Mouse (Mus musculus) lung, postnatal 36 days (tissue): ENCODE measurements at regions not wholly inside any gene's neighbourhood (a gene's known extent, or its start where the extent isn't known, plus 50 kb on each side); places are given as distances from the start of the nearest gene placed in this dataset.
A peak's percentile ranks its signal among the peaks of the same experiment; 100 is the strongest.

ENCODE experiments used
- DNase-seq: peaks from one replicate; pipeline ENCODE4 v3.0.0; 2022; ENCODE audit warnings: mixed read lengths

DNA sequence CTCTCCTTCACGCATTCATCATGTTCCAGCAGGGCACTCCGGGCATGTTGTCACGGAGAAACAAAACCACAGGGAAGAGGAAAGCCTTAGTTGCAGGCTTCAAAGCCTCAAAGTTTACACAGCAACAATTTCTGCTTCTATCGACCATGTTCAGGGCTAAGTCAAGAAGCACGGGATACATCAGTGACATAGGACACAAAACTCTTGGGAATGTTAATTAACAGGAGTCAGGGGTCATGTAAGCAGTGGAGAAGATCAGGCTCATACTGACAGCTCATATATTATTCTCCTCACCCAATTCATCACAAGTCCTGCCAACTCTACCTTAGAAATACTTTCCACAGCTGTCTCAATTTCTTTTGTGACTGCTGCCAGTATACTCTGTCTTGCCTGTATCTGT is 133.0 kb upstream of the Btbd3 start:
- DNase-seq = no peak

DNA sequence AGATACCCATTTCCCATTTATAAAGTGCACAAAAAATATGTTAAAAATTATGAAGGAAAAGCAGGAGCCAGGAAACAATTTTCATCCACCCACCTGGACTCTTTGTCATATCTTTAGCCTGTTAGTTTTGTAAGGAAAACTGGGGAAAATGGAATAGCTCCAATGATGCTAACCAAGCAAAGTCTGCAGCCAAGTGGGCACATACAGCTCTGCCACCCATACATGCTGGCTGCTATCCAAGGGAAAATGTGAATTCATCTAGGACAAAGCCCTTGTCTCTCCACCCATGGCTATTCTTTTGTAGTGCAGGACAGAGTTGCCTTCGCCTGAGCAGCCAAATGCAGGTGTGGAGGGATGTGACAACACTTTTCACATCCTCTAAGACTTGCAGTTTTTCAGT is 135.5 kb upstream of the Btbd3 start:
- no peak for DNase-seq

DNA sequence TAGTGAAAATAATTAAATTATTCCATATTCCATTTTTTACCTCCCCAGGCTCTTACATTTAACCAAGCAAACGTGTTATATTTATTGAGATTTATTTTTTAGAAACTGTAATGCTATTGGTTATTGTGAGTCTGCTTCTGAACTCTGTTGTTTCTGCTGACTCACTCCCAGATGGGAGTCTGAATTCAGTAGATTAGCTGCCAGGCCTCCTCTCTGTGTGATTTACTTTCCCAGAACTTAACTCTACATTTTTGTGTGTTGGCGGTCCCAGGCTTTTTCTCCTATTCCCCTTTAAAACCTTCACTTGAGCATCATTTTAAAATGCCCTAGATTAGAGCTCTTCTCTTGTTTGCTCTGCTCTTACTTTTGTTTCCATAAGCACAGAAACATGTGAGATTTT is 136.2 kb upstream of the Btbd3 start:
- DNase-seq = no peak

GRCm38 (mm10) chr2:138099777-138100176 is 156.6 kb upstream of the Btbd3 start:
- no peak for DNase-seq

- DNase-seq = no peak
Observed at GRCm38 (mm10) chr2:138085390-138085789, 171.0 kb upstream of the Btbd3 start.

DNA sequence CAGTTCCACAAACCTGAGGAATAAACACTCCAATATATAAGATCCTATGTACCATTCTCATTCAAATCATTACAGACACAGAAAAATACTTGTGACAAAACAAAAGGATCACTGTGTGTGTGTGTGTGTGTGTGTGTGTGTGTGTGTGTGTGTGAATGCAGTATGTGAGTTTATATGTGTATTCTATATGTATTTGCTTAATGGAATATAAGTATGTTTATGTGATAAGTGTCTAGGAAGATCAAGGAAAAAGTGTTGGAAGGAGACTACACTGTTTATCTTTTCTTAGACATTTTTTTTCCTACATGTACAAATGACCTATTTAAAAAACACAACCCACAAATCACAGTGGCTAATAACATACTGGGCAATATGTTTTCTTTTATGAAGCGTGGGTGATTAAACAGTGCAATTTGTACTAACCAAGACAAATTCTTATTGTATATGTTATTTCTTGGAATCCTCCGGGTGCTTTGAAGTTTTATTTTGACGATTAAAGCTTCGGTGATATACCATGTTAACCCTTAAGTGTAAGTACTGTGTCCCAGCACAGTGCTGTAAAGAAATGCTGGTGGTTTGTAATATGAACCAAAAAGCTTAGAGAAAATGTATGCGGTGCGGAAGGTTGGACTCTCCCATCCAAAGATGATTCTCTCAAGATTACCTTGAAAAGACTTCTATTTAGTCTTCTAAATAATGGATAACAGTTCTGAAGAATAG is 171.6 kb upstream of the Btbd3 start:
- DNase-seq = no peak

DNA sequence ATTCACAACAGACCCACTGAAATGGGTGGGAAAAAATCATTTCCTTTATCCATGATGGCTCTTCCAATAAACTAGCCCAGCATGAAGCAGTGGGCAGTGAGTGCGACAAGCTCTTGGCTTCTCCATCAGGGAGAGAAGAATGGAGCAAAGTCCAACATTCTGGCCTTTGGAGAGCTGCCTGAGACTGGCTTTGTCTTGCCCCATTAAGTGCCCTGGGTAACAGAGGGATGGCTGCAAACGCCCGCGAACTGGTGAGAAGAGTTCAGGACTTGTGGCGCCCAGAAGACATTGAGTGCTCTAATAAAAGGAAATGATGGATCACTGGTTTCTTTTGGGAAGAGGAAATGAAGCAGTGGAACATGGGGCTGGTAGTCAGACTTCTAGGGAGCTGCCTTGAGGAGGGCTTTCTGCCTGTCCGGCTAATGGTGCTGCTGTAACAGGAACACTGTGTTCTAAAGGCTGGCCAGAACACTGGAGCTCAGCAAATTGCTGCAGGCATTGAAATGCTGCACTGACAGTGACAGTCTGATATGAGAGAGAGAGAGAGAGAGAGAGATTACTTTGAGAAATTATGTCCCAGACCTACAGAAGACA is 182.2 kb upstream of the Btbd3 start:
- DNase-seq = no peak

GRCm38 (mm10) chr2:138072165-138072728 is 184.1 kb upstream of the Btbd3 start:
- no peak for DNase-seq

DNA sequence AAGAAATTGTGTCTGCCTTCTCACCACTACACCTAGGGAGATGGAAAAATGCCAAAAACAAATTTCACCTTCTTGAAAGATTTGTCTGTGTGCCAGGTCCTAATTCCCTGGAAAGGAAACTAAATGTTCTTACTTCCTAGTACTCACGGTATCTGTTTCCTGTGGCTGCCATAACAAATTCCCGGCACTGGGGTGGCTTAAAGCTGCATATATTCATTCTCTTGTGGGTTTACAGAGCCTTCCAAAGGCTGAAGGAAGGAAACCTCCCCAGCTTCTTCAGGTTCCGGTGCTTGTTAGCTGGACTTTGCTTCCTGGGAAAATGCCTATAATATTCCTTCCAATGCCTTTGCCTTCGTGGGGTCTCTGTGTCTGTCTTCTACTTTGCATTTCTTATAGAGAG is 203.3 kb upstream of the Btbd3 start:
- no peak for DNase-seq

DNA sequence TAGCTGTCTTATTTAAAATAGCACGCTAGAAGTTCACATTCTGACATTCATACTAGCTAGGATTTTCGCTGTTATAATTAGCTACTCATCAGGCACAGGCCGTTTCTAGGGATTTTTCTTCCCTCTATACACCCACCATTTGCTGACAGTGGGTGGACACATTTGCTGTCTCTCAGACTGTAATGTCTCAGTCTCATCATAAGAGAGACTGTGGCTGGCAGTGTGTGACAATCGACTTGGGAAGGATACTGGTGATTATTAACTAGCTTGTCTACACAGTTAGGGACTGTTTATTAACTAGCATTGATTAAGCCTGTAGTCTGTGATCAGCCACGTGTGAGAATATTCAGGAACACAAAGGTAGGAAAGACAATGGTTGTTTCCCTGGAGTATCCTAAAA is 208.0 kb upstream of the Btbd3 start:
- no peak for DNase-seq

GRCm38 (mm10) chr2:138047781-138048201 is 208.6 kb upstream of the Btbd3 start:
- no peak for DNase-seq

DNA sequence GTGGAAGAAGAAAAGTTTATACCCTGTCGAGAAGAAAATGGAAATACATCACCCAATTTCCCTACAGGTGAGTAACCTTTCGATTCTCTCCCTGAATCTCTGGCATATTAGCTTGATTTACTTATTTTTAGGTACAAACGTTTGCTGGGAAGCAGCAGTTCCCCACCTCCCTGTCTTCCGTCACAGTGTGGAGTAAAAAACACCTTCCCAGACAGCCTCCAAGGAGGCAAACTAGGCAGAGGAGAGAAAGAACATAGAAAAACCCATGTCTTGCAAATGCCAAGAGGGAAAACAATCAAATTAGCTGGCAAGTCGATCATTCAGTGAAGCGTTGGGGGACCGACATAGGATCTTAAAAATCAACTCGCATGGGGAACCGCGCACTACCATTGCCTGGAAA is 209.0 kb upstream of the Btbd3 start:
- no peak for DNase-seq

DNA sequence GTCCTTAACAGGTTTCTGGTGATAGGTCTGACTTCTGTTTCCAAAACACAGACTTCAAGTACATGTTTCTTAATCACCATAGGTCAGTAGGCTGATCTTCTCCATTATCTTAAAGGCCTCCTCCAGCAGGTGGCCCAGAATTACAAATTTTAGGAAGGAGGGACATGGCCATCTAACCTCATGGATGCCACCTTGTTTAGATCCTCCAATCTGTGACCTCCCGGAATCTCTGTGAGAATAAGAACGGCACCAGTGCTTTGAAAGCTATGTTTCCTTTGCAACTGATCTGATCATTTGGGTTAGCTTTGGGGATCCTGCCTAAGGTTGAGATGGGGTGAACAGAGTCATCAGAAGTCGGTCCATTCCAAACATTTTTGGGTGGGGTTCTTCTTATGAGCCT is 209.4 kb upstream of the Btbd3 start:
- no peak for DNase-seq

GRCm38 (mm10) chr2:138045933-138046642 is 210.3 kb upstream of the Btbd3 start:
- no peak for DNase-seq

GRCm38 (mm10) chr2:138040706-138041105 is 215.7 kb upstream of the Btbd3 start:
- peak; percentile 46 for DNase-seq

- peak; percentile 65 for DNase-seq
Observed at GRCm38 (mm10) chr2:138040302-138040701, 216.1 kb upstream of the Btbd3 start.

DNA sequence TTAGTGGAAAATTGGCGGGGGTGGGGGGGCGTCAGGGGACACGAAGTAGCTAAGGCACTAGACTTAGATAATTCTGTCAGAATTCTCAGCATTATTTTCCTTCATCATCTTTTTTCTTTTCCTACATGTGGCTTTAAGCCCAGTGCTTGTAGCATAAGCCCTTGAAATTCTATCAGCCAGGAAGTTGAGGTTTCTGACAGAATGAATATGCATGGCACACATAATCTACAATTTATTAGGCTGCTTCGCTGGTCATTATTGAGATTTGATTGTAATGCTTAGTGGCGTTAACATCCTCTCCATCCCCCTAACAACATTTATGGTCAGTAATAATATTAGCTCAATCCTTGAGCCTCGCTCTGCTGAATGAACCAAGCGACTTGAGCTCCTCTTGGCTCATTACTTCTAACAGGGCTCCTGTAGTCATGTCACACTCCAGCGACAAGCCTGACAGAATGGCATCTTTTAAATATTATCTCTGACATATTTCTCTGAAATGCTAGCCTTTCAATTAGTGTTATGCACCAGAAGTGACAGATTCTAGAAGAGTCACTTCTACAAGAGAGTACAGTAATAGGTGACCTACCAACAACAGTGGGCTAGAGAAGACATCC is 222.1 kb upstream of the Btbd3 start:
- DNase-seq = no peak

- peak; percentile 68 for DNase-seq
Observed at GRCm38 (mm10) chr2:138033379-138034122, 222.8 kb upstream of the Btbd3 start.

- DNase-seq = no peak
Observed at GRCm38 (mm10) chr2:138027411-138027810, 229.0 kb upstream of the Btbd3 start.

- no peak for DNase-seq
Observed at GRCm38 (mm10) chr2:138023558-138023957, 232.8 kb upstream of the Btbd3 start.

DNA sequence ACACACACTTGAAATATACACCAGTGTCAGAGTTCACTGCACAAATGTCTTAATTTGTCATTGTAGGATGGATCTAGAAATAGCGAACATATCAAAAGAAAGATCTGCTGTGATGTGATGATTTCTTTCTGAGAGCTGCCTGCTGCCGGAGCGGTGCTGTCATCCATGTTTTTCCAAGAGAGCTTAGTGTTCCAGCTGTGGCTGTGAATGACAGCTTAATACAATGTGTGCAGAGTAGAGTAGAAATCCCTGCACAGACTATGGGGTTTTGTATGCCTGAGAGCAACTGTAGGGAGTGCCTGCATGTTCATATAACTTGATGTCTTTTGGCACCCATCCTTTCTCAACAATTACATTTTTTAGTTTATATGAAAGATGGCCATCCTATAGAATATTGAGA is 274.6 kb upstream of the Btbd3 start:
- no peak for DNase-seq

DNA sequence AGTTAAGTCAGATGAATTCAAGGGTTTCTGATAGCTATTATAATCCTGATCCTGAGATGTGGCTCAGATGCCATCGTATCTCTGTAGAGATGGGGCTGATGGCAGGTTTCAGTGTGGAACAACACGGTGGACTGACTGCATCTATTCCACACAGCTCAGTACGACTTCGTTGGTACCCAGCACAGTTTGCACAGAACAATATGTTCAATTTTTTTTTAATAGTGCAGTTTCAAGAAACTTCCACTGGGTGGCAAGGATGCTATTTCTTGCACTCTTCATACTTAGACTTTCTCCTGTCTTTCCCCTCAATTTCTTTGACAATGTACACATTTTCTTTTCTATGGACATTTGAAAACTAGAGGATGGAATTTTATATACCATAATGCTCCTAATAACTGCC is 278.6 kb upstream of the Btbd3 start:
- no peak for DNase-seq

DNA sequence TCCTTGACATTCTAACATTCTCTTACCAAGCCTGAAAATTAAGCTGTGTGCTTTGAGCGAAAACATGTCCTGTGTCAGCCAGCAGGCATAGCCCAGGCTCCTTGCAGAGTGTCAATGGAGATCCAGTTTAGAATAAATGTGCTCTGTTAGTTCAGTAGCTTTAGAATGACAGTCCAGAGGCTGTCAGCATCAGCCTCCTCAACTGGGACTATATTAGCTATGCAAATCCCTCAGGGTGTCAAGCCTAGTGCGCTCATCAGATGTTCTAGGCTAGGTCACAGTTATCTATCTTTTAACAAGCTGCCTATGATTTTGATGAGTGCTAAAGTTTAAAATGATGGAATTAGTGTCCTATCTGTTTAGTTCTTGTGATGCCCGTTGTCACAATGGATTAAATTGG is 281.7 kb upstream of the Btbd3 start:
- DNase-seq = no peak
